Mouse (Mus musculus): Measurements from ENCODE around the gene Dhx32. TPM values are rescaled to one million over a fixed set of nuclear protein-coding genes. Genes with fewer than 3 reads are reported as not detected.

The Dhx32 gene
- polyA plus RNA-seq, 1 experiment from 2014 or later: 36.8 TPM

GRCm38 (mm10) chr7:133792771-133793170, 10.2 kb upstream of the Dhx32 start:
- no peak for ATAC-seq (ENCODE audit: low FRiP score, low read depth)
- Histone ChIP-seq H3K4me3 (no peak overlapping the region), H3K9me3 (no peaks in the 10 kb centered on the region), H3K27me3 (replicated peaks) (no peaks in the 10 kb centered on the region), H3K36me3 (no peaks in the 10 kb centered on the region), H3K27ac (no peak overlapping the region), H3K9ac (no peak overlapping the region), H3K4me2 (replicated peaks) (no peak overlapping the region), H3K4me1 (no peaks in the 10 kb centered on the region)
- WGBS: 38% methylated on average over 1 of the region's 1 CpGs

DNA sequence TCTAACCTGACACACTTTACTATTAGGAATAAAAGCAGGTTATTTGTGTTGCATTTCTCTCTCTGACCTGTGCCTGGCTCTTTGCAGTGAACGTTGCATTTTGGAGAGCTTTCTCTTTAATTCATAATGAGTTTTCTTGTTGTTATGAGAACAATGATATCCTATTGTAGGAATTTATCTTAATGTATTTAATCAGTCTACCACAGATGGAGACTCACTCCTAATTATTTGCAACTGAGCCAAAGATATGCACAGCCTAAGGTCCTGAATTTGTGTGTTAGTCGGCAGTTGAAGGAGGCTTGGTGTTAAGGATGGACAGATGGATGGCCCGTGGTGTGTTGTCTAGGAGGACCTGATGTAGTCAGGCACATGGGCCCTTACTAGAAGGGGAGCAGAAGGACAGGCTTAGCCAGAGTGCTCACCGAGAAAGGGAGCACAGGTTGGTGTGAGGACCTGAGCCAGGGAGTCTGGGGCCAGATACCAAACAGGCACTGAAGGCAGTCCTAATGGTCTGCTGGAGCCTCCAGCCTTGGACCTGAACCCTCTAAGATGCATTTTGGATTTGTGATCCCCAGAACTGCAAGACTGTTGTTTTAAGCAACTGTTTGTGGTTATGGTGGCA, 8.2 kb upstream of the Dhx32 start:
- Histone ChIP-seq H3K9me3 (no peaks in the 10 kb centered on the region), H3K9ac (no peak overlapping the region), H3K27me3 (replicated peaks) (no peaks in the 10 kb centered on the region), H3K36me3 (no peaks in the 10 kb centered on the region), H3K4me1 (no peaks in the 10 kb centered on the region), H3K4me2 (replicated peaks) (no peak overlapping the region), H3K4me3 (no peak overlapping the region), H3K27ac (no peak overlapping the region)
- no peak for ATAC-seq (ENCODE audit: low FRiP score, low read depth)
- 88% methylated on average over 4 of the region's 4 CpGs for WGBS

- Histone ChIP-seq H3K27ac (no peak overlapping the region), H3K4me3 (no peak overlapping the region), H3K9ac (no peak overlapping the region), H3K36me3 (no peaks in the 10 kb centered on the region), H3K4me2 (replicated peaks) (no peak overlapping the region), H3K9me3 (no peaks in the 10 kb centered on the region), H3K27me3 (replicated peaks) (no peaks in the 10 kb centered on the region), H3K4me1 (no peaks in the 10 kb centered on the region)
- ATAC-seq (ENCODE audit: low FRiP score, low read depth): no peak
- WGBS: 91% methylated on average over 4 of the region's 4 CpGs
These were observed 7.6 kb upstream of the Dhx32 start for GRCm38 (mm10) chr7:133790171-133790570.

GRCm38 (mm10) chr7:133788147-133788546, 5.6 kb upstream of the Dhx32 start:
- no peak for ATAC-seq (ENCODE audit: low FRiP score, low read depth)
- no peaks in the 10 kb centered on the region for H3K9me3 ChIP-seq
- no peak overlapping the region for H3K4me2 ChIP-seq (replicated peaks)
- no peak overlapping the region for H3K4me3 ChIP-seq
- H3K36me3 ChIP-seq: no peaks in the 10 kb centered on the region
- no peaks in the 10 kb centered on the region for H3K4me1 ChIP-seq
- H3K27ac ChIP-seq: no peak overlapping the region
- 87% methylated on average over 3 of the region's 3 CpGs for WGBS
- H3K27me3 ChIP-seq (replicated peaks): no peaks in the 10 kb centered on the region
- H3K9ac ChIP-seq: no peak overlapping the region

DNA sequence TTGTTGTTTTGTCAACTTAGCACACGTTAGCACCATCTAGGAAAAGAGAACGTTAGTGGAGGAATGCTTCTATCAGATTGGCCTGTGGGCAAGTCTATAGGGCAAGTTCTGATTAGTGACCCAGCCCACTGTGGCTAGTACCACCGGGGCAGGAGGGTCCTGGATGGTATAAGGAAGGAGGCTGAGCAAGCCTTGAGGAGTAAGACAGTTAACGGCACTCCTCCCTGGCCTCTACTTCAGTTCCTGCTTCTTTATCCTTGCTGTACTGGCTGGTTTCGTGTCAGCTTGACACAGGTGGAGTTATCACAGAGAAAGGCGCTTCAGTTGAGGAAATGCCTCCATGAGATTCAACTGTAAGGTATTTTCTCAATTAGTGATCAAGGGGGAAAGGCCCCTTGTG, 5.0 kb upstream of the Dhx32 start:
- Histone ChIP-seq H3K4me3 (no peak overlapping the region), H3K4me1 (no peaks in the 10 kb centered on the region), H3K4me2 (replicated peaks) (no peak overlapping the region), H3K27me3 (replicated peaks) (no peaks in the 10 kb centered on the region), H3K36me3 (no peaks in the 10 kb centered on the region), H3K9me3 (no peaks in the 10 kb centered on the region), H3K9ac (no peak overlapping the region), H3K27ac (no peak overlapping the region)
- no peak for ATAC-seq (ENCODE audit: low FRiP score, low read depth)
- 87% methylated on average over 6 of the region's 6 CpGs for WGBS

DNA sequence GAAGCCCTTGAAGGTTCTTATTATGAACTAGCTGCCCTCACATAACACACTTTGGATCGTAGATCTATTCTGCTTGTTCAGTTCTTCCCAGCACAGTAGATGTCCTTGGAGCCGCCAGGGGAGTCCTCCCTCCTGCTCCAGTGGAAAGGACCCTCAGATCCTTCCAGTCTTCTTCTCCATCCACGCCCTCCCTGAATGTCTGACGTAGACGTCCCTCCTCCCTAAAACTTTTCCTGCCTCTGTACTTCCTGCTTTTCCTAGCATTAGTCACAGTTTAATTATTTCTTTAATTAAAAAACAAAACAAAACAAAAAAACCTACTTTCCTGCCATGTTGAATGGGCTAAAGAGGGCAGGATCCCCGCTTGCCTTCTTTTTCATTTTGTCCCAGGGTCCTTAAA, 535 bp downstream of the Dhx32 start:
- no peak for ATAC-seq (ENCODE audit: low FRiP score, low read depth)
- no peak overlapping the region for H3K27ac ChIP-seq
- 72% methylated on average over 6 of the region's 6 CpGs for WGBS

DNA sequence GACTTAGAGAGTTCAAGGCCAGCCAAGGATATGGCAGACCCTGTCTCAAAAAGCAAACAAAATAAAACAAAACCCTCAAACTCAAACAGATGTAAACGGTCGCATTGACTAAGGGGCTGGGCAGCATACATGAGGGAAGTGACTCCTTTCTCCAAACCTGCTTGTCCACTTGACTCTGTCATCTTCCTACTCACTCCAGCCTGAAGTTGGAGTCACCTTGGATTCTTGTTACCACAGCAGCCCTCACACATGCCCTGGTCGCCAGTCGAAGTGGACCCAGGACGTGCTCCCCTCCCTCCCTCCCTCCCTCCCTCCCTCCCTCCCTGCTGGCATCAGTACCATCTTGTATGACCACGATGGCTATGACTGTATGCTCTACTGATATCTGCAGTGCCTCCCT, 943 bp downstream of the Dhx32 start:
- H3K4me1 ChIP-seq: no peaks in the 10 kb centered on the region
- H3K9me3 ChIP-seq: no peaks in the 10 kb centered on the region
- no peak overlapping the region for H3K9ac ChIP-seq
- H3K4me2 ChIP-seq (replicated peaks): no peak overlapping the region
- H3K27ac ChIP-seq: no peak overlapping the region
- ATAC-seq (ENCODE audit: low FRiP score, low read depth): no peak
- H3K27me3 ChIP-seq (replicated peaks): no peaks in the 10 kb centered on the region
- 75% methylated on average over 6 of the region's 6 CpGs for WGBS
- H3K4me3 ChIP-seq: no peak overlapping the region
- no peaks in the 10 kb centered on the region for H3K36me3 ChIP-seq

More for the DNA sequence above, 535 bp downstream of the Dhx32 start:
- Histone ChIP-seq H3K4me1 (no peaks in the 10 kb centered on the region), H3K27me3 (replicated peaks) (no peaks in the 10 kb centered on the region), H3K36me3 (no peaks in the 10 kb centered on the region), H3K4me3 (no peak overlapping the region), H3K9ac (no peak overlapping the region), H3K9me3 (no peaks in the 10 kb centered on the region), H3K4me2 (replicated peaks) (no peak overlapping the region)

DNA sequence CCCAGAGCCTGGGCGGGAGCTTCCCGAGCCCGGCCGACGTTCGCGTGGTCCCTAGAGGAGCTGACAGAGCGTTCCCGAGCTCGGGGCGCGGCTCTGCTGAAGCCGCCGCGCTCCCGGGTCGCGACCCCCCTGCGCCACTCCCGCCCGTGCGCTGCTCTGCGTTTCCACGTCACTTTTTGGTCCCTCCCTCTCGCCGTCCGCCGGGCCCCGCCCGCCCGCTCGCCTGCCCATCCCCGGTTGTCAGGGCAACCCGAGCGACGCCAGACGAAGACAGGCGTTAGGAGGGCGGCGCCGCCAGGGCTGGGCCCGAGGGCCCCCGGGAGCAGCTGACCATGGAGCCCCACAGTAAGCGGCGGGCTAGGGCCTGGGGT, 5.9 kb downstream of the Dhx32 start, which contains the start of gene Fank1:
Fank1 (plus strand) TSS at position 236 of the 371 bp plus-strand sequence.
- ATAC-seq (ENCODE audit: low FRiP score, low read depth): peak; percentile 88
- H3K36me3 ChIP-seq: no peaks in the 10 kb centered on the region
- H3K4me2 ChIP-seq (replicated peaks): peak within 1 kb of the TSS; percentile 84
- no peaks in the 10 kb centered on the region for H3K9me3 ChIP-seq
- peak within 1 kb of the TSS; percentile 81 for H3K4me3 ChIP-seq
- peaks cover 7% of the 10 kb centered on the region for H3K4me1 ChIP-seq
- under 1% methylated on average over 45 of the region's 45 CpGs for WGBS
- no peak within 1 kb of the TSS for H3K27ac ChIP-seq
- no peaks in the 10 kb centered on the region for H3K27me3 ChIP-seq (replicated peaks)
- peak within 1 kb of the TSS; percentile 75 for H3K9ac ChIP-seq

GRCm38 (mm10) chr7:133775796-133776625, 6.5 kb downstream of the Dhx32 start:
- peak overlapping the region; percentile 81 for H3K4me3 ChIP-seq
- H3K36me3 ChIP-seq: no peaks in the 10 kb centered on the region
- peaks cover 7% of the 10 kb centered on the region for H3K4me1 ChIP-seq
- H3K27ac ChIP-seq: no peak overlapping the region
- H3K9me3 ChIP-seq: no peaks in the 10 kb centered on the region
- WGBS: 2% methylated on average over 38 of the region's 38 CpGs
- H3K9ac ChIP-seq: peak overlapping the region; percentile 75
- H3K4me2 ChIP-seq (replicated peaks): peak overlapping the region; percentile 84
- no peaks in the 10 kb centered on the region for H3K27me3 ChIP-seq (replicated peaks)
- ATAC-seq (ENCODE audit: low FRiP score, low read depth): peak; percentile 38

- no peak overlapping the region for H3K9ac ChIP-seq
- no peak for ATAC-seq (ENCODE audit: low FRiP score, low read depth)
- H3K4me2 ChIP-seq (replicated peaks): peak overlapping the region; percentile 84
- H3K36me3 ChIP-seq: no peaks in the 10 kb centered on the region
- no peak overlapping the region for H3K27ac ChIP-seq
- 38% methylated on average over 5 of the region's 5 CpGs for WGBS
- no peak overlapping the region for H3K4me3 ChIP-seq
- no peaks in the 10 kb centered on the region for H3K27me3 ChIP-seq (replicated peaks)
- H3K9me3 ChIP-seq: no peaks in the 10 kb centered on the region
- H3K4me1 ChIP-seq: peaks cover 7% of the 10 kb centered on the region
These were observed 7.3 kb downstream of the Dhx32 start for GRCm38 (mm10) chr7:133775179-133775578.

DNA sequence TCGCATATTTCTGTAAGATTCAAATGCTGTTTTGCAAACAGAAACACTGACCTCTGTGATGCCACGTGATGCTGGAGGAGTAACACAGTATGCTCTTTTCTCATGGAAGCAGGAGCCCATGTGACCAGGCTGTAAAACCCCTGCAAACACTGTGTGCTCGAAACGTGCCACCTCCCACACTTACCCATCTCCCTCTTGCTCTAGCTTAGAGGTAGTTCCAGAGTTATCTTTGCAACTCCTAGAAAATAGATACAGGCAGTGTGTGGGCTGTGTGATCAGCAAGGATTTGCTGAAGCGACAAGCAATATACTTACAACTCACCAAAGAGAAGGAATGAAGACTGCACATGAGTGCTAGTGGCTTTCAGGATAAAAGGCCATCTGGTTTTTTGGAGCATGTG, 14.0 kb downstream of the Dhx32 start:
- no peak overlapping the region for H3K9ac ChIP-seq
- ATAC-seq (ENCODE audit: low FRiP score, low read depth): no peak
- H3K4me3 ChIP-seq: no peak overlapping the region
- H3K27me3 ChIP-seq (replicated peaks): no peaks in the 10 kb centered on the region
- H3K4me1 ChIP-seq: 0 out of 2 replicates have a peak, but pooled peaks cover 7% of the 10 kb centered on the region
- H3K4me2 ChIP-seq (replicated peaks): no peak overlapping the region
- no peaks in the 10 kb centered on the region for H3K9me3 ChIP-seq
- no peaks in the 10 kb centered on the region for H3K36me3 ChIP-seq
- WGBS: 56% methylated on average over 5 of the region's 5 CpGs
- no peak overlapping the region for H3K27ac ChIP-seq

DNA sequence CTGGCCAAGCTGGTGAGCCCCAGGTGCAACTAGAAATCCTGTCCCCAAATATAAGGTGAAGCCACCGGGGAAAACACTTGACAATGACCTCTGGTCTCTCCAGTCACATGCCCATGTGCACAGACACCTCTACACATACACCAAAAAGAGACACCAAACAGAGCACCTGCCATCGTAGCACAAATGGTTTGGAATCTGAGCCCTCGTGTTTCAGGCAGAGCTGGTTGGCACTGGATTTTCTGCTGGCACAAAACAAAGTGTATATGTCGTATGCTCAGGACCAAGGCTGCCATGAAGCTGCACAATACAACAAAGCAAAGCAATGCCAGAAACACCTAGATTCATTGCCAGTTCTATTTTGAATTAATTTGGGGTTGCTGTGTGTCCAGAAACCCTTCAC, 14.5 kb downstream of the Dhx32 start:
- no peak overlapping the region for H3K9ac ChIP-seq
- no peaks in the 10 kb centered on the region for H3K27me3 ChIP-seq (replicated peaks)
- no peak overlapping the region for H3K27ac ChIP-seq
- no peaks in the 10 kb centered on the region for H3K9me3 ChIP-seq
- no peak overlapping the region for H3K4me2 ChIP-seq (replicated peaks)
- no peak overlapping the region for H3K4me3 ChIP-seq
- H3K4me1 ChIP-seq: 0 out of 2 replicates have a peak, but pooled peaks cover 7% of the 10 kb centered on the region
- 84% methylated on average over 4 of the region's 4 CpGs for WGBS
- no peak for ATAC-seq (ENCODE audit: low FRiP score, low read depth)
- no peaks in the 10 kb centered on the region for H3K36me3 ChIP-seq

All from neural tube, embryonic 12.5 days (tissue).